Mouse (Mus musculus): ENCODE results near the gene Gnai1.

Gene Gnai1

GRCm38 (mm10) chr5:18288079-18288478, 72.1 kb downstream of the Gnai1 start:
- no peak for DNase-seq (ENCODE audit: low spot score in 2 of 2)

GRCm38 (mm10) chr5:18282095-18282494, 78.1 kb downstream of the Gnai1 start:
- no peak for DNase-seq (ENCODE audit: low spot score in 2 of 2)

- DNase-seq (ENCODE audit: low spot score in 2 of 2), result no peak
Observed at GRCm38 (mm10) chr5:18274352-18274940, 85.7 kb downstream of the Gnai1 start.

- DNase-seq (ENCODE audit: low spot score in 2 of 2), result no peak
Observed at GRCm38 (mm10) chr5:18273291-18274284, 86.6 kb downstream of the Gnai1 start.

- DNase-seq (ENCODE audit: low spot score in 2 of 2), result no peak
Observed at GRCm38 (mm10) chr5:18250379-18251017, 109.7 kb downstream of the Gnai1 start.

GRCm38 (mm10) chr5:18249132-18249531, 111.0 kb downstream of the Gnai1 start:
- DNase-seq (ENCODE audit: low spot score in 2 of 2), result no peak

- DNase-seq (ENCODE audit: low spot score in 2 of 2), result no peak
Observed at GRCm38 (mm10) chr5:18229396-18229795, 130.8 kb downstream of the Gnai1 start.

GRCm38 (mm10) chr5:18228866-18229265, 131.3 kb downstream of the Gnai1 start:
- DNase-seq (ENCODE audit: low spot score in 2 of 2), result no peak

- no peak for DNase-seq (ENCODE audit: low spot score in 2 of 2)
Observed at GRCm38 (mm10) chr5:18220873-18221272, 139.3 kb downstream of the Gnai1 start.

- no peak for DNase-seq (ENCODE audit: low spot score in 2 of 2)
Observed at GRCm38 (mm10) chr5:18218292-18218691, 141.9 kb downstream of the Gnai1 start.

GRCm38 (mm10) chr5:18217856-18218255, 142.3 kb downstream of the Gnai1 start:
- DNase-seq (ENCODE audit: low spot score in 2 of 2), result no peak
